Mouse (Mus musculus) cerebellum, postnatal 14 days (tissue): ENCODE data around the gene Leo1.

Source experiments
- DNase-seq, 2 experiments: peaks; one replicate each; pipeline ENCODE4 v3.0.0; 2021; ENCODE audit warnings: mixed read lengths in 2 of 2

Gene Leo1

GRCm38 (mm10) chr9:75440796-75441666 lies at the start of gene Leo1:
Gene Leo1 (plus strand): TSS chr9:75441524.
- DNase-seq: peak; percentile 88 to 92

- no peak for DNase-seq
Measured at GRCm38 (mm10) chr9:75393251-75393650, 48.1 kb upstream of the Leo1 start.

- no peak for DNase-seq
Measured at GRCm38 (mm10) chr9:75395971-75396370, 45.4 kb upstream of the Leo1 start.

- DNase-seq: no peak
Measured at GRCm38 (mm10) chr9:75399069-75399468, 42.3 kb upstream of the Leo1 start.

GRCm38 (mm10) chr9:75400639-75401038 lies 40.7 kb upstream of the Leo1 start:
- DNase-seq: peak; percentile 47 to 63

- no peak for DNase-seq
Measured at GRCm38 (mm10) chr9:75401593-75402504, 39.5 kb upstream of the Leo1 start.

- DNase-seq: no peak
Measured at GRCm38 (mm10) chr9:75403520-75403919, 37.8 kb upstream of the Leo1 start.

- peak in 1 of 2 experiments; percentile 28 for DNase-seq
Measured at GRCm38 (mm10) chr9:75406121-75406520, 35.2 kb upstream of the Leo1 start.

- DNase-seq: peak in 1 of 2 experiments; percentile 38
Measured at GRCm38 (mm10) chr9:75407803-75408202, 33.5 kb upstream of the Leo1 start.

- peak; percentile 40 to 43 for DNase-seq
Measured at GRCm38 (mm10) chr9:75408204-75408826, 33.0 kb upstream of the Leo1 start.

- peak; percentile 82 to 86 for DNase-seq
Measured at GRCm38 (mm10) chr9:75409031-75409851, 32.1 kb upstream of the Leo1 start.

GRCm38 (mm10) chr9:75409852-75410378 lies 31.4 kb upstream of the Leo1 start, which contains the start of gene Mapk6:
Gene Mapk6 (minus strand): TSS chr9:75410005.
- DNase-seq: peak; percentile 97 to 100

GRCm38 (mm10) chr9:75410868-75411487 lies 30.3 kb upstream of the Leo1 start:
- peak in 1 of 2 experiments; percentile 65 for DNase-seq

- DNase-seq: no peak
Measured at GRCm38 (mm10) chr9:75411584-75411983, 29.7 kb upstream of the Leo1 start.

- peak in 1 of 2 experiments; percentile 33 for DNase-seq
Measured at GRCm38 (mm10) chr9:75413206-75413605, 28.1 kb upstream of the Leo1 start.

GRCm38 (mm10) chr9:75414204-75414603 lies 27.1 kb upstream of the Leo1 start:
- DNase-seq: no peak

- no peak for DNase-seq
Measured at GRCm38 (mm10) chr9:75422251-75422691, 19.1 kb upstream of the Leo1 start.

GRCm38 (mm10) chr9:75423683-75424082 lies 17.6 kb upstream of the Leo1 start:
- no peak for DNase-seq

- DNase-seq: no peak
Measured at GRCm38 (mm10) chr9:75424358-75425150, 16.8 kb upstream of the Leo1 start.

- no peak for DNase-seq
Measured at GRCm38 (mm10) chr9:75425796-75426391, 15.4 kb upstream of the Leo1 start.
